Mouse (Mus musculus) kidney, postnatal 10 days (tissue): ENCODE measurements at regions not wholly inside any gene's neighbourhood (a gene's known extent, or its start where the extent isn't known, plus 50 kb on each side); places are given as distances from the start of the nearest gene placed in this dataset.
A peak's percentile ranks its signal among the peaks of the same experiment; 100 is the strongest.
"Not testable (repeated sequence)": the region's sequence is repeated elsewhere in the genome, so short reads cannot be mapped to it uniquely, and the experiment has no call there.

Experiments used
- DNase-seq: peaks from one replicate; pipeline ENCODE4 v3.0.0; 2021; ENCODE audit warnings: mixed read lengths

- DNase-seq = no peak
Measured at GRCm38 (mm10) chr8:26768474-26769229, 208.5 kb upstream of the Zfp703 start.

GRCm38 (mm10) chr8:26770424-26770886 lies 206.7 kb upstream of the Zfp703 start:
- DNase-seq = peak; percentile 24

GRCm38 (mm10) chr8:26778917-26779537 lies 198.1 kb upstream of the Zfp703 start:
- peak; percentile 22 for DNase-seq

GRCm38 (mm10) chr8:26780515-26780914 lies 196.6 kb upstream of the Zfp703 start:
- DNase-seq = peak; percentile 12

GRCm38 (mm10) chr8:26782936-26783335 lies 194.2 kb upstream of the Zfp703 start:
- DNase-seq = not testable (repeated sequence)

- DNase-seq = no peak
Measured at GRCm38 (mm10) chr8:26784381-26784780, 192.7 kb upstream of the Zfp703 start.

- no peak for DNase-seq
Measured at GRCm38 (mm10) chr8:26791795-26792194, 185.3 kb upstream of the Zfp703 start.

GRCm38 (mm10) chr8:26793606-26794292 lies 183.4 kb upstream of the Zfp703 start:
- DNase-seq = no peak

- no peak for DNase-seq
Measured at GRCm38 (mm10) chr8:26794411-26794810, 182.7 kb upstream of the Zfp703 start.

- no peak for DNase-seq
Measured at GRCm38 (mm10) chr8:26795616-26796015, 181.5 kb upstream of the Zfp703 start.

GRCm38 (mm10) chr8:26799814-26800213 lies 177.3 kb upstream of the Zfp703 start:
- no peak for DNase-seq

GRCm38 (mm10) chr8:26804089-26804488 lies 173.0 kb upstream of the Zfp703 start:
- DNase-seq = no peak

- peak; percentile 37 for DNase-seq
Measured at GRCm38 (mm10) chr8:26804901-26805341, 172.2 kb upstream of the Zfp703 start.

GRCm38 (mm10) chr8:26805371-26805821 lies 171.7 kb upstream of the Zfp703 start:
- peak; percentile 42 for DNase-seq

- no peak for DNase-seq
Measured at GRCm38 (mm10) chr8:26808111-26808651, 168.9 kb upstream of the Zfp703 start.

GRCm38 (mm10) chr8:26808771-26809170 lies 168.4 kb upstream of the Zfp703 start:
- peak; percentile 61 for DNase-seq

- no peak for DNase-seq
Measured at GRCm38 (mm10) chr8:26809943-26810342, 167.2 kb upstream of the Zfp703 start.

- no peak for DNase-seq
Measured at GRCm38 (mm10) chr8:26811533-26812236, 165.4 kb upstream of the Zfp703 start.

GRCm38 (mm10) chr8:26813198-26813815 lies 163.8 kb upstream of the Zfp703 start:
- no peak for DNase-seq

GRCm38 (mm10) chr8:26815020-26815584 lies 162.0 kb upstream of the Zfp703 start:
- no peak for DNase-seq

GRCm38 (mm10) chr8:26816977-26817376 lies 160.1 kb upstream of the Zfp703 start:
- DNase-seq = no peak
